Mouse (Mus musculus): ENCODE data around the gene Tbrg1.
A peak's percentile ranks its signal among the peaks of the same experiment; 100 is the strongest.

Gene Tbrg1

DNA sequence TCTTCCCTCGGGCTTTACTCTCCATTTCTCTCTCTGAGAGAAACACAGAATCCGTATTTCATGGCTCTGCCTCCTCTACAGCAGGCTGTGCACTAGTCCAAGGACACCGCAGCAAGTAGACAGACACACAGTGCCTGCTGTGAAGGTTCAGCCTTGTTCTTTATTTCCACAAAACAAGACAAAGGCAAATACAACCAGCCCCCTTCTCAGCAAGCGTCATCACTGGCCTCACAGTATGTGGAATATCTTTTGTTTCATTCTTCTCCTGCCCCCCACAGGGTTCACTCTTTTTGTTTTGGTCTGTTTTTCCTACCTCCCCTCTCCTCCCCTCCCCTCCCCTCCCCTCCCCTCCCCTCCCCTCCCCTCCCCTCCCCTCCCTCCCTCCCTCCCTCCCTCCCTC lies 28.5 kb downstream of the Tbrg1 start:
- DNase-seq = no peak

- no peak for DNase-seq
These were observed 29.8 kb downstream of the Tbrg1 start for GRCm38 (mm10) chr9:37627263-37627662.

DNA sequence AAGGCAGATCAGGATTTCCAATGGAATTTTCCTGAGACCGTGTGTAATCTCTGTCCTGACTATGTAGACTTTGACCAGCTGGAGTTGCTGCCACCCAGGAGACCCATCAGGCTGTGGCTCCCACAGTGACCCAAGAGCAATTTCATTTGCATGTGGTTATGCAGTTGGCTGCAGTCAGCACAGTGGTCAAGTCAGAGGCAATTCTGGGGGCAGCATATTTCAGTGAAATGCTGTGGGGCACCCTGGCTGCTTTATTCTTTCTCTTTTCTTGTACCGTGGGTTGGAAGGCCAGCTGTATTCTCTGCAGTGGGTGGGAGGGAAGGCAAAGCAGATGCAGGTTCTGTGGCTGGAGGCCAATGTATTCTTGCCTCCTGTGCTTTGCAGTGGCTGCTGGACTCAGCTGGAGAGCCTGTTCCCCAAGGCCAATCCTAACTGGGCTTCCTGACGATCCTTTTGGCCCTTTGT lies 31.0 kb downstream of the Tbrg1 start:
- no peak for DNase-seq

DNA sequence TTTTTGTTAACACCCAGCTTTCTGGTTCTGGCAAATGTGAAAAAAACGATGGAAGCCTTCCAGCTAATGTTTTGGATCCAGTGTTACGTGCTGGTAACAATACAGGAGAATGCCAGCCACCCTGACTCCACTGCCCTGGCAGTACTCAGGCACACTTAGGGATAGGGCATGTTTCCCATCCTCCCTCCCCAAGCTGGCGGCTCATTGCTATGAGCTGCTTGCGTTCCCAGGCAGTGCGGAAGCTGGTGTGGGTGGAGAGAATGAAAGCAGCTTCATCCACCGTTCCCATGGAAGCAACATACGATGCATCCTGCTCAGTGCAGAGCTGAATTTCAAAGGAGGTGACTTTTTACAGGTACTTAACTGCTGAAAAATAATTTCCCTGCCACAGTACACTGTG lies 31.5 kb downstream of the Tbrg1 start:
- DNase-seq = no peak

- DNase-seq = no peak
These were observed 32.0 kb downstream of the Tbrg1 start for GRCm38 (mm10) chr9:37625129-37625528.

- DNase-seq = no peak
These were observed 32.6 kb downstream of the Tbrg1 start for GRCm38 (mm10) chr9:37624502-37624901.

DNA sequence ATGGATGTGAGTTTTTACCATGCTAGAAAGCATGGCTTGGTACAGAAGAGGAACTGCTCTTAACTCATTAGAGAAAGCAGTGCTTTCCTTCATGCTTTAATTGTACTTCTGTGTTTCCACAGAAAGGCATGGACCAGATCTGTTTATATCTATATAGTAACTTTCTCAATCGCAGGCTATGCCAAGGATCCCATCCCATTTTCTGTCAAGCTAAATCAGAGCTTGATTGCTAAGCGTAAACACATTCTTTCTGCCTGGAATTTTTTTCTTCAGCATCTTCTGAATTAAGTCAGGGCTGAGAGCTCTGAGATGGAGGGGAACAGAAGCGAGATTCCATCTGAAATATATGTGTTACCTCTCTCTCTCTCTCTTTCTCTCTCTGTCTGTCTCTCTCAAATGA lies 33.1 kb downstream of the Tbrg1 start:
- no peak for DNase-seq

- no peak for DNase-seq
These were observed 35.8 kb downstream of the Tbrg1 start for GRCm38 (mm10) chr9:37621290-37621689.

GRCm38 (mm10) chr9:37616770-37617169 lies 40.3 kb downstream of the Tbrg1 start:
- DNase-seq = peak in 1 of 2 experiments; percentile 8

- no peak for DNase-seq
These were observed 41.9 kb downstream of the Tbrg1 start for GRCm38 (mm10) chr9:37615220-37615619.

- DNase-seq = no peak
These were observed 42.8 kb downstream of the Tbrg1 start for GRCm38 (mm10) chr9:37614316-37614715.

DNA sequence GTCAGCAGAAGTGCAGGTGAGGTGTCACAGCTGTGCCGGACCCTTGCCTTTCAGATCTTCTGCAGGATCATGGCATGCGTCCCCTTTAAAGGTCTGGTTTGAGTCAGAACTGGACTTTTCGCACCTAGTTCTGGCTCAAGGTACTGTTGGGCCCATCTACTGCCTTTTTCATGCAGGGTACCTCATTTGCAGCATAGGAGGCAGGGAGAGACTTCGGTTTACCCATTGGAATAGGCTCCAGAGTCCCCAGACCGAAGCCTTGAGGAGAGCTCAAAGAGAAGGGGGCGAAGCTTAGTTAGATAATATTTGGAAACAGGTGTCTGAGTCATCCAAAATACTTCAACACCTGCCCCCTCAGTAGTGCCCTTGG lies 43.2 kb downstream of the Tbrg1 start:
- DNase-seq = no peak

- DNase-seq = peak; percentile 86 to 91
These were observed 43.8 kb downstream of the Tbrg1 start, which contains the start of gene Spa17 for GRCm38 (mm10) chr9:37613182-37613910. TSS of gene Spa17 (minus strand) at chr9:37613722.

DNA sequence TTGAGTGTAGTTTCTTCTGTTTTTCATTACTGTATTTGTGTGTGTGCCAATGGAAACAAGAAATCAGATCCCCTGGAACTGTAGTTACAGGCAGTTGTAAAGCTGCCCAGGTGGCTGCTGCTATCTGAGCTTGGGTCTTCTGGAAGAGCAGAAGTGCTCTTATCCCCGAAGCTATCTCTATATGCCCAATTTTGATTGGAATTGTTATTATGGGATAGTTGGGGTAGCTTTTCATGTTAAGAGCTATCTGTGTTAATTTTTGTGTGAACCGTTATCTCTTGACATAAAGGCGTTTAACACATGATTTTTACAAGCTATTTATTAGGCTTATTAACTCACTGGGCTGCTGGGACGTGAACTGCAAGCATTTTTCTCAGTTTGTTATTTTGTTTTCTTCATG lies 47.6 kb downstream of the Tbrg1 start:
- DNase-seq = no peak

- no peak for DNase-seq
These were observed 52.0 kb downstream of the Tbrg1 start for GRCm38 (mm10) chr9:37605089-37605488.

DNA sequence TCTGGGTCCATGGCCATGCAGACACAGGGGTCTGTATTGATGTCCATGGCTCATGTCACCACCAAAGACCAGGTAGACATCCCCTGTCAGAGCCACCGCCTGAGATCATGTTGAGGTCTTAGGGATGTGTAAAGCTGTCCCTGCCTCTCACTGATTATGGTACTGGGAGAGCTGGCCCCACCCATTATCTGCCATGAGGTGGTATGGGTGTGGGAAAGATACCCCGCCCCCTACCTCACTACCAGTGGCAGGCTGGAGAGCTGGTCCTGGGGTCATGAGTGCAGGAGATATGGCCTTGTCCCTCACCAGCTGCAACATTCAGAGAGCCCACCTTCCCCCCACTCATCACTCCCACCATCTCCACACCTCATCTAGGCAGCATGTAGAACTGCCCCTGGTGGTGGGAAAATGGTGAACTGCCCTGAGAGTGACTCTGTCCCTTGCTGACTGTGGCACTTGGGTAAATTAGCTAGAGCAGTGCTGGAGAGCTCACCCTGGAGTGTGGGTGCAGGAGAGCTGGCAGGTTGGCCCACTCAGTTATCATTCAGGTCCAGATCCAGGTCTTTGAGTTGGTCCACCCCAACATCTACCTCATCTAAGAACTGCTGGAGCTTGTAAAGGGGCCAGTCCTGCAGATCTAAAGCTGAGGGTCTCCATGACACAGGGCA lies 56.4 kb downstream of the Tbrg1 start:
- DNase-seq = no peak

Data from lung, adult 18-20 months (tissue).